Mouse (Mus musculus) brain, embryonic 14.5 days (tissue): ENCODE data around the gene Cd52.

Experiments used
- CTCF ChIP-seq: fragments of 200-500 bp; IDR thresholded peaks from 2 replicates; pipeline ENCODE4 v1.5.1; 2012; ENCODE audit warnings: inconsistent platforms, mild to moderate bottlenecking, moderate library complexity, borderline replicate concordance; ENCODE audit not compliant: insufficient read depth, insufficient read length; ENCODE audit errors: extremely low read depth
- POLR2A ChIP-seq: fragments of 200-500 bp; IDR thresholded peaks from 2 replicates; pipeline ENCODE4 v1.6.1; 2012; ENCODE audit warnings: mild to moderate bottlenecking, inconsistent platforms, borderline replicate concordance; ENCODE audit not compliant: poor library complexity, insufficient read depth, insufficient read length, severe bottlenecking; ENCODE audit errors: extremely low read depth

DNA sequence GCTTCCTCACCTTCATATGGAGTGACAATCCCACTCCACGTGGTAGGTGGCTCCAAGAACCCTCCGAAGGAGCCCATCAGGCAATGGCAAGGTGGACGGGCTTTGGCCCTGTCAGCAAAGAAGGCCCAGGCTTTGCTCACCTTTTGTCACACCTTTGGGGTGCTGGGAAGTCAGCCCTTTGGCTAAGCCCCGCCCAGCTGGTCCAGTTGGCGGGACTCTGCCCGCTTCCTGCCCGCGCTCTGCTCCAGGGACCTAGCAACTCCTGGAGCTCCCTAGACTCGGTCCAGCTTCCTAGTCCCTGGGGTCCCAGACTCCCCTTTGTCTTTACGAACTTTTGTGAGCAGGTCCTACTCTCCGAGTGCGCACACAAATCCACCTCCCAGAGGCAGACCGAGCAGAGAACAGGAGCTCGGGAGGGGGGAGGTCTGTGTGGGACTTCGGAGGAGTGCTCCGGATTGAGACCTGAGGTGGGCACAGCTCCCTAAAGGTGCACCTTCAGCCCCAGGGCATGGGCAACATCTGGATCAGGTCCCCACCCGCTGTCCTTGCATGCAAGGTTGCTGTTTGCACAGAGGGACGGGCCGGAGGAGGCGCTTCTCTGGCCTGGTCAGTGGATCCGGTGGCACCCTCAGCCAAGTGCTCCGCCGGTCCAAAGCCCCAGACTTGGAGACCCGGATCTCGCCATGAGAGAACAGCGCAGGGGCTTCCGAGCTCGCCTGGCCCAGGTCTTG is 34.6 kb downstream of the Cd52 start, which contains the start of gene Crybg2:
- TF ChIP-seq CTCF, result no peak
- TF ChIP-seq POLR2A, result no peak
